Mouse (Mus musculus) fat pad, adult 2 months (tissue): ENCODE measurements around the gene Gm15319.
"Not testable (repeated sequence)": the region's sequence is repeated elsewhere in the genome, so short reads cannot be mapped to it uniquely, and the experiment has no call there.

Experiments used
- DNase-seq: peaks from one replicate; pipeline ENCODE4 v3.0.0-alpha.2; 2011; ENCODE audit warnings: low read depth, low spot score; ENCODE audit errors: extremely low read depth

Gm15319 gene

DNA sequence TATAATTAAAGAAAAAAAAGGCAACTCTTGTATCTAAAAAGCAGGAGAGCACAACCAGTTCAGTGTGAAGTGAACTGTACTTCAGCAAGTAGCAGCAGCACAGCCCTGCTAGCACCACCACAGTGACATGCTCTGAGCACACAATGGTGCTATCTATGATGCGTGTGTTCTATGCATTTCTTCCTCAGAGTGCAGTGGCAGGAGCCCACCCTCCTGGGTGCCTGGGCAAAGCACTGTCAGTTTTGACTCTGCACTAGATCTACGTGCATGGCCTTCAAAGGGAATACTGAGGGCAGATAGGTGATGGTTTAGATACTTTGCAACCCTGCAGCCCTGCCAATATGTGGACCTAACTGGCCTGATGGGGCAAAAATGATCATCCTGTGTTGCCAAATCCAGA lies at the start of gene Gm15319:
Gene Gm15319, minus strand, starts transcription at position 101 of the 400 bp plus-strand sequence.
- not testable (repeated sequence) for DNase-seq

DNA sequence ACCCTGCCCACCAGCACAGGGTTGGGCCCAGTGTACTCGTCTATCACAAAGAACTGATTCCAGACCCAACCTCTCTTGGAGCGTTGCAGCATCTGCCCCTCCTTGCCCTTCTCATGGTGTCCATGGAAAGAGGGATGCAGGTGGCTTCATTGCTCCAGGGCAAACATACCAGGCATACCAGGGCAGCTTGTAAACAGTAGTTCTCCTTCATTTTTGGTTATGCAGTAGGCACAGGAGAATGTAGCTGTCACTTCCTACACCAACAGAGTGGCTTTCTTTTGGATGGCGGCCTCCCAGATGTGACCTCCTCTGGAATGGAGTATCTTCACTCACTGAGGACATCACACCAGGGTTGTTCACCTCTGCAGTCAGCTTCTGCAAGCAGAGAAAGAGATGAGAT lies 47.3 kb upstream of the Gm15319 start:
- not testable (repeated sequence) for DNase-seq

DNA sequence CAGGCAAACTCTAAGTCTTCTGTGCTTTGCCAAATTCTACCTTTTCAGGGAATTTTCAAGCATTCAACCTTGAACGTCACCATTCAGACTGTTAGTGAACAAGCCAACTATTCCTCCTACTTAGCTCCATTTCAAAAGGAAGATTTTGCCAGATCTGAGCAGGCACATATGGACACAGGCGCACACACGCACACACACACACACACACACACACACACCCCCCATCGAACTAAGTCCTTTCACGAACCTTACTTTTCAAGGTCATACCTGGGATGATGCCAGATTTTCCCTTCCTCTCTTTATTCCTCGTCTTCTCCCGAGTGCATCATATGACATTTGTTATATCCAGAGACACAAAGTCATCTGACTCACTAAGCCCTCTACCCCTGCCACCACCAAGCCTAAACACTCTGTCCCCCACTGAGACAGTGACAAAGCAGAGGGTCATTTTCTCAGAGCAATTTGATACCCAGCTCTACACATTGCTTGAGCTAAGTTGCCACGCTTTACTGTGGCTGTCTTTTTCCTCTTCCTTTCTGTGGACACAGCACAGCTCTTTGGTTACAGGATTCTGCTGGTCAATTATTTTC lies 45.5 kb upstream of the Gm15319 start:
- not testable (repeated sequence) for DNase-seq

DNA sequence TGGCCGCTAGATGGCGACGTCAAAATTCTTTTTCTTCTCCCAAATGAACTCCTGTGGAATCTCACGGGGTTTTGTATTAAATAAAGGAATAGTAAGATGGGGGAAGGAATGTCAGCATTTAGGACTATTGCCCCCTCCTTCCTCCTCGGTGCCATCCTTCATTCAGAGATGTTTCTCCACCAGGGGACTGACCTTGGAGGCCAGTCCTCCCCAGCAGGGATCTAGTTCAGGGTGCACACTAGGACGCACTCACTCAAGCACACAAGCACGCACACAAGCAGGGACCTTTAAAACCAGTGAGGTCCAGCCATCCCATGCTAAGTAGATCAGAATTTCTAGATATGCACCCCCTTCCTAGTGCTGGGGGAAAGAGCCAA lies 26.3 kb upstream of the Gm15319 start:
- not testable (repeated sequence) for DNase-seq

DNA sequence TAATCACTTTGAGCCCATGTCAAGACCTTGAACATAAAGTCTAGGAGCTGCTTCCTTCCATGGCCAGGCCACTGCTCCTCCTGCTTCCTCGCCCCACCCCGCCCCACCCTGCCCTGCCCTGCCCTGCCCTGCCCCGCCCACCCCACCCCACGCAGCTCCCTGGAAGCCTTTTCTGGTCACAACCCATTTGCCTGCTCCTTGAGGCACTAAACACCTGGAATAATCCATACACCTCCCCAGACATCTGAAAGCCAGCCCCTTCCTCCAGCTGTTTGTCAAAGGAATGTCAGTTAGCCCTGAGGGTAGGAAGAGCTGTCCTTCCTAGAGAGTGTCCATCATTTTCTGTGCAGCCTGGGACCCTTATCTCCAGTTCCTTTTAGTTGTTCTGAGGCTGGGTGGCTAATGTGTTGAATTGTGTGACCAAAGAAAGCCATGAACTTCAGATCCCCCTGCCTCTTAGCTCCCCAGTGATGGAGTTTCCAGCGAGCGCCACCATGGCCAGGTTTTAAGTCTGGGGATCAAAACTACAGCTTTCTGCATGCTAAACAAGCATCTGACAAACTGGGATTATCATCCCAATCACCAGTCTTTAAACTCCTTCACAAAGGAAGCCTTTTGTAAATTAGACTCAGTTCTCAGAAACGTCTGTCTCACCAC lies 25.8 kb upstream of the Gm15319 start:
- DNase-seq, result not testable (repeated sequence)

DNA sequence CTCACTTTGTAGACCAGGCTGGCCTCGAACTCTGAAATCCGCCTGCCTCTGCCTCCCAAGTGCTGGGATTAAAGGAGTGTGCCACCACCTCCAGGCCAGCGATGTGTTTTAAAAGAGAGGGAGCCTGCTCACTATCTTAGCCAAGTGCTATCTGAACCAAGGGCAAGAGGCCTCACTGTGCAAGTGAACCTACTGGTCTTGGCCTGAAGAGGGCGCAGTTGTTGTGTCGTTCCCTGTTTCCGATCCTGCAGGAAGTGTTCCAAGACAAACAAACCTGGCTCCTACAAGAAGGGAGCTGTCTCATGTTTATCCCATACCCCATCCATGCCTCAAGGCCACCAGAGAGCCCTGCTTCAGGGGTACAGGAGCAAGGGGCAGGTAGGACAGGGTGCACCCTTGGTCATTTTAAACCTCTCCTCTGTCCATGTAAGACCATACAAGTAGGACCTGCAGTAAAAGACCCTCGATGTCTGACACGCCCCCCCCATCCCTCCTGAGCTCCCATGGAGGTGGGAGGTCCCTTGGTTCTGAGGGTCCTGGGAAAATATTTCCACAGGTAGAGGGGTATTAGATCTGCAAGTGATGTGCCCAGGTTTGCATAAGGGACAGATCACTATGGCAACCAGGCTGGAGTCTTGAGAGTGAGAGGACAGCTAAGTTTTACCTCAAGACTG lies 24.2 kb upstream of the Gm15319 start:
- not testable (repeated sequence) for DNase-seq

DNA sequence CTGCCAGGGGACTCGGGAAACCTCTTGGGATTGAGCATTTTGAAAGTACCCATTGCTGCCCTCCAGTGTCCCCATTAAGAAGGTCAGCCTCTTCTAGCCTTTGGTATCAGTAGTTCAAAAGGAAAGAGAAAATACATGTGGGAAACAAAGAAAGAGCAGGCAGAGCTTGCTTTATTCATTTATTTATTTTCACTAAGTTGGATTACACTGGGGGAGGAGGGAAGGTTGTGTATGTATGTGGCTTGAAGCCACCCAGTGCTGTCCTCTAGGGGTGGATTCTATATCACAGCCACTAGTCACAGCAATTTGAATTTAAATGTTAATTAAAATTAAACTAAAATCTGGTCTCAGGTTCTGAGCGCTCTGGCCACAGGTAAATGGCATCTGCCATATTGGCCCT lies 22.0 kb upstream of the Gm15319 start:
- not testable (repeated sequence) for DNase-seq

DNA sequence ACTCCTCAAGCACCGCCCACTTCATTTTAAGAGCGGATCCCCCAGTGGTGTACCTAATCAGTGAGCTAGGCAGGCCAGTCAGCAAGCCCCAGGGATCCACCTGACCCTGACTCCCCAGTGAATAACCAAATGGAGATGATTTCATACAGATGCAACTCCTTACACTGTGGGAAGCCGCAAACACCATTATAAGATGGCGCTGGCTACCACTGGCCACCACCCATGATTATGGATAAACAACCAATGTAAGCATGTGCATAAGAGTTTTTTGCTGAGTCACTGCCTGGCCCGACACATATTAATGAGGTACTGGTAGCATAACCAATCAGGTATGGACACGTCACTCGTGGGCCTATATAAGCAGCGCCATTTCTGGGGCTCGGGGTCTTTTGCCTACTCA lies 21.1 kb upstream of the Gm15319 start:
- DNase-seq, result not testable (repeated sequence)

DNA sequence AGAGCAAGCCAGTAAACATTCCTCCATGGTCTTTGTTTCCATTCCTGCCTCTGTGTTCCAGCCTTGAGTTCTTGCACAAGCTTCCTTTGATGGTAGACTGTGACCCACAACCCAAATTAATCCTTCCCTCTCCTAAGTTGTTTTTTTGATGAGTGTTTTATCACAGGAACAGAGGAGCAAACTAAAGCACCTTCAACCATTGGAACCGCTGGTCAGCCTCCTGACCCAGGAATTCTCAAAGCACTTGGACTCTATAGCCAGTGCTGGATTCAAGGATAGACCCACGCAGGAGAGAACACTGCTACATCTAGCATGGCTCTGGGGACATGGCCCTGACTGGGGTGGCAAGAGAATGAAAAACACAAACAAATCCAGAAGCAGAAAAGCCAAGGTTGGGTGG lies 19.1 kb upstream of the Gm15319 start:
- not testable (repeated sequence) for DNase-seq

DNA sequence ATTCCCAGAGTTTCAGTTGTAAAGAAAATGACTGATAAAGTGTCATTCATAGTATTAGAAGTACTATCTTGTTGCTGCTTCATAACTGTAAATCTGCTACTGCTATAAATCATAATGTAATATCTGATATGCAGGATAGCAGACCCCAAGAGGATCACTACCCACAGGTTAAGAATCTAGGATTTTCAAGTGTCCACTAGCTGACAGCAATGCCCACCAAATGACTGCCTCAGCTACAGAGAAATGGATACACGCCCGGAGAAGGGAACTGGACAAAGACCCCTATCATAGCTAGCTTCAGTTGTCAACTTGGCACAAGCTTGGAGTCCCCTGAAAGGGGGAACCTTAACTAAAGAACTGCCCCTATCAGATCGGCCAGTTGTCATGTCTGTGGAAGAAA lies 18.6 kb upstream of the Gm15319 start:
- not testable (repeated sequence) for DNase-seq

DNA sequence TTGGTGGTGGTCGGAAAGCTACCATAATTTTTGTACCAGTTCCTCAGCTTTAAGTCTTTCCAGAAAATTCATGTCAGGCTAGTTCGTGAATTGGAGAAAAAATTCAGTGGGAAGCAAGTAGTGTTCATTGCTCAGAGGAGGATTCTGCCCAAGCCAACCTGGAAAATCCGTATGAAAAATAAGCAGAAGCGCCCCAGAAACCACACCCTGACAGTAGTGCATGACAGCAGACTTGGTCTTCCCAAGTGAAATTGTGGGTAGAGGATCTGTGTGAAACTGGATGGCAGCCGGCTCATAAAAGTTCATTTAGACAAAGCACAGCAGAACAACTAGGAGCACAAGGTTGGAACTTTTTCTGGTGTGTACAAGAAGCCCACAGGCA lies 18.2 kb upstream of the Gm15319 start:
- not testable (repeated sequence) for DNase-seq

DNA sequence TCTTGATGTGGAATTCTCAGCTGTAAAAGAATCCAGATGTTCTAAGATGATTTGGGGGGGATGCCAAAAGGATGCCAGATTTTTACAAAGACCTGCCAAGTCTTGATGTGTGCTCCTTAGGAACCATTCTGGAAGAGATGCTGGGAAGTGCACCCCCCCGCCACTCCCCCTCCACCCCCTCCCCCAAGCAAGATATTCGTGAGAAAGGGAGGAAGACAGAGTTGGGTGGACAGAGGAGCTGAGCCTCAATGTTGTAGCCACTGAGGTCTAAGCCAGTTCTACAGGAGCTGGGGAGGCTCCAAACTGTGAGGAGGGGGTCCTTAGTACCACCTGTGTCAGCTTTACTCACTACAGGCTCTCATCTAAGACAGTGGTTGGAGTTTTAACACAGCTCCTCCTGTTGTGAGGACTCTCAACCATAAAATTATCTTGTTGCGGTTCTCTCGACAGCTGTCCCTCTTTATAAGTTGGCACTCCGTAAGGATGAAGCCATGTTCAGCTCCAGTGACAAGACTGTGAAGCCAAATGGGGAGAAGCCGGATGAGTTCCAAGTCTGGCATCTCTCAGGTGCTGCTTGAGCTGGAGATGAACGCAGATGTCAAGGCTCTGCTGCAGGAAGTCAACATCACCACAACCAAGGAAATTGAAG lies 17.7 kb upstream of the Gm15319 start:
- DNase-seq, result not testable (repeated sequence)

DNA sequence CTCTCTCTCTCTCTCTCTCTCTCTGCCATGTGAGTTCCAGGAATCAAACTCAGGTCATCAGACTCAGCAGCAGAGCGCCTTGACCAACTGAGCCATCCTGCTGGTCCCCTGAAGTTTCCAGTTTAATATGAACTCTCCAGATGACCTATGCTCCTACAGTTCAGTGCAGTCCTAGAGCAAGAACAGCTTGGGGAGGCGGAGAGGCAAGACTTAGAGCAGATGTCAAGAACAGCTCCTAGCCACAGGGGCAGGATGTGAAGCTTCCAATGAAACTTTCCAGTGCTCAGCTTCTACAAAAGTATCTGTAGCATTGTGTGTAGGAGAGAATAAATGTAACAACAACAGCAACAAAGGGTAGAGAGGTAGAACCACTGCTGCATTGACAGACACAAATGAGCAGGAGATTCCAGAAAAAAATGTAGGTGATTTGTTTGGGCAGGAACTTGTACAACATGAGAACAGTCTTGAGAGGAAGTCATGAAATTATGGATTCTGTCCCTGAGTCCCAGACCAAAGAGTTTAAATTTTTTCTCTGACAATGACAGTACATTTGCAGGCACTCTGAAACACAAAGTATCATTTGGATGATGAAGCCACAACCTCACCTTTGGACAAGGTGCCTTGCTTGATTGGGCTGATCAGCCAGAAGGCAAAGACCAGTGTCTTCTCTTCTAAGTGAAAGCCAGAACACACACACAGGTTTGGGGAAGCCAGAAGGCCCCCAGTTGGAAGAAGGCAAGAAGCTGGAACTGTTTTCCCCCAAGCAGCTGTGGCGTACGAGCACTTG lies 16.8 kb upstream of the Gm15319 start:
- not testable (repeated sequence) for DNase-seq

DNA sequence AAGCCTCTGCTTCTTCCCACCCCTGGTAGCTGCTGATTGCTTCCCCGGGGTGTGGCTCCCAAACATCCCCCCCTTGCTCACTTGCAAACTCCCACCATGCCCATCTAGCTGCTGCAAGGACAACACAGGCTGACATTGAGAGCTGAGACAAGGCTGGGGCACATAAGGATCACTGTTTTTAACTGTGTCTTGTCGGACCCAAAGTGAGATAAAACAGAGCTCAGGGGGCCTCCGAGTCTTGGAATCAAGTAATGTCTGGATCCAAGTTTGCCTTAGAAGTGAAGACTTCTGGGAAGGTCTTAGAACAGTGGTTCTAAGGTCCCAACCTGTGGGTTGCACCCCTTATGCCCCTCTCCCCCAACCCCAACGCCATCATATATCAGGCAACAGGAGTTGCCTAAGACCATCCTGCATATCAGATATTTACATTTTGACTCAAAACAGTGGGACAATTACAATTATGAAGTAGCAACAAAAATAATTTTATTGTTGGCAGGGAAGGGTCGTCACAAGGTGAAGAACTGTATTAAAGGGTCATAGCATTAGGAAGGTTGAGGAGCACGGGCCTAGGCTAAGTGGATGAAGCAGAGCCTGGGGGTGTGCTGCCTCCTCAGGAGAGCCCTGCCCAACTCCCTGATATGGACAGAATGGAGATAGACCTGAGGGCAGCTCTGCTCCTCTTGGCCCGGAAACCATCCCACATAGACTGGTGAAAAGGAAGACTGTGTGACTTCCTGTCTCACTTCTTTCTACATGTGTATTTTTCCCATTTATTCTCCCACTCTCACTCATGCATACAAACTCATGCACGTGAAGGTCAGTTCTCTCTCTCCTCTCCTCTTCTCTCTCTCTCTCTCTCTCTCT lies 16.0 kb upstream of the Gm15319 start:
- DNase-seq, result not testable (repeated sequence)

DNA sequence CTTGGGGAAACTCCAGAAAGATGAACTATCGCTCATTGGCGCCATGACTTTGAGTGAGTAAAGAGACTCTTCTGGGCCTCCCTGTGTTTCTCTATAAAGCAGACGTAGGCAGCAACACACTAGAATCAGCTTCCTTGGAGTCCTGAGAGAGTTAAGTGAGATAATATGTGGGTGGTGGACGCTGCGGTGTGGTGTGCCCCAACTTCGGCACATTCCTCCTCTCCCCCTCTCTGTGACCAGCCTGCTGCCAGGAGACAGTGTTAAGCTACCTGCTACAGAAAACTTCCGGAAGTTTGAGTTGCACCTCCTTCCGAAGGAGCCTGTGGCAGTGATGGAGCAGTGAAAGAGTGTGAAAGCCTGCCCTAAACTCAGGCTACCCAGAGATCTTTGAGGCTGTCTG lies 15.3 kb upstream of the Gm15319 start:
- not testable (repeated sequence) for DNase-seq

DNA sequence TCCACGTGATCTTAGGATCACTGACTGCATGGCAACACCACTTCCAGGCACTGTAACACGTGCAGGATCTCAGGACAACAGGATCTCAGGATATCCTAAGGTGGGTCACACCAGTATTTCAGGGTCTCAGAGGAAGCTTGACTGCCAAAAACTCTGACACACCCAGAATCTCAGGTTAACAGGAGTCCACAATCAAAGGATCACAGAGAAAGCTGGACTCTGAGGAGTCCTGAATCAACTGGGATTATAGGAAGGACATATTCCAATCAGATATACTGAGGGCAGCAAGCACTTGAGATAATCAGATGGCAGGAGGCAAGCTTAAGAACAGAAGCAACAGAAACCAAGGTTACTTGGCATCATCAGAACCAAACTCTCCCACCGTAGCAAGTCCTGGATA lies 12.7 kb upstream of the Gm15319 start:
- not testable (repeated sequence) for DNase-seq

DNA sequence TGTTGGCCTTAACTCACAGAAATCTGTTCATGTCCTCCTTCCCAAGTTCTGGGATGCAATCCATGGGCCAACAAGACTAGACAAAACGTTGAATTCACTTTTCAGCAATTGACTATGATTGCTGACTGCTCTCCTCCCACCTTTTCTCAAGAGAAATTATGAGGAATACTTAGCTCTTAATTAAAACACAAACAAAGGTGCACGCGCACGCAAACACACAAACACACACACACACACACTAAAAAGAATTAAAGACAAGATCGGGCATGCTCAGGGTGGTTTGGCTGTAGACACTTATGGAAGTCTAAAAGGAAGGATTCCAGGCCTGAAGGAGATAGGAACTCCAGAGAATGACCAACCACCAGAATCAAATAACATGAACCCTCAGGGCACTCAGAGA lies 6.6 kb downstream of the Gm15319 start:
- not testable (repeated sequence) for DNase-seq

DNA sequence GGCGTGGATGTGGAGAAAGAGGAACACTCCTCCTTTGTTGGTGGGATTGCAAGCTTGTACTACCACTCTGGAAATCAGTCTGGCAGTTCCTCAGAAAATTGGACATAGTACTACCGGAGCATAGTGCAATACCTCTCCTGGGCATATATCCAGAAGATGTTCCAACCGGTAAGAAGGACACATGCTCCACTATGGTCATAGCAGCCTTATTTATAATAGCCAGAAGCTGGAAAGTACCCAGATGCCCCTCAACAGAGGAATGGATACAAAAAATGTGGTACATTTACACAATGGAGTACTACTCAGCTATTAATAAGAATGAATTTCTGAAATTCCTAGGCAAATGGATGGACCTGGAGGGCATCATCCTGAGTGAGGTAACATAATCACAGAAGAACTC lies 9.4 kb downstream of the Gm15319 start:
- not testable (repeated sequence) for DNase-seq

DNA sequence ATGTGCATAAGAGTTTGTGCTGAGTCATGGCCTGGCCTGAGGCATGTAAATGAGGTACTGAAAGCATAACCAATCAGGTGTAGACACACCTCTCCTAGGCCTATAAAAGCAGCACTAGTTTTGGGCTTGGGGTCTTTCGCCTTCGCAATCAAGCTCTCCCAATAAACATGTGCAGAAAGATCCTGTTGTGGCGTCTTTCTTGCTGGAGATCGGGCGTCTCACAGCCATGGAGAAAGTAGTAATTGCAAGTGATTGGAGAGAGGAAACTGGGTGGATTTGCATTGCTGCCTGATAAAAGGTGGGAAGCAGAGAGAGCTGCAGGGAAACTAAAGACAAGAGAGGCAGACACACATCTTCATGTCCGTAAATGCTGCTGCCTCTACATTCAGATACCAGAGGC lies 60.3 kb downstream of the Gm15319 start:
- DNase-seq, result not testable (repeated sequence)

DNA sequence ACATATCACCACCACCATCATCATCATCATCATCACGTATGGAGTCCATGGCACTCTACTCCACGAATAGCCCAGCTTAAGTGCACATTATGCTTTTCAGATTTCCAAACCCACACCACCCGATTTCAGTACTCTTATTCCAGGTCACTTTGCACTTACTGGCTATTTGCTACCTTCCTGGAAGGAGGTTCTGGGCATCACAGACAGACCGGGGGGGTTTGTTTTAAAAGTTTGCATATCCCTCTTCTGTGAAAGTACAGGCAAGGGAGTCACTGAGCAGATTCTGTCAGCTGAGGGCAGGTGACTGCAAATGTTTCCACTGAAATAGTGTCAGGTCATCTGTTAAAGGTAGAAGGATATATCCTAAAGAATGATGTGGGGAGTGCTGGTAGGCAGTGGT lies 63.0 kb downstream of the Gm15319 start:
- not testable (repeated sequence) for DNase-seq
